Mouse (Mus musculus) hindbrain, embryonic 14.5 days (tissue): Measurements from ENCODE around the gene Gabrg3. TPM values are rescaled to one million over a fixed set of nuclear protein-coding genes. Genes with fewer than 3 reads are reported as not detected.
A peak's percentile ranks its signal among the peaks of the same experiment; 100 is the strongest.

Experiments
- ATAC-seq: fragments of 200-750 bp; cut with Nextera tagmentation; 2 replicates; pipeline ENCODE4 v1.8.0; 2017; ENCODE audit warnings: moderate number of reproducible peaks, mild to moderate bottlenecking, moderate TSS enrichment, moderate library complexity; ENCODE audit not compliant: low FRiP score
- DNase-seq: peaks from one replicate; pipeline ENCODE4 v3.0.0-alpha.2; 2015; ENCODE audit warnings: low spot score
- H3K27ac ChIP-seq: fragments of 300-500 bp; sonication (generic); 2 replicates; pipeline ENCODE4 v1.5.1; 2014; ENCODE audit warnings: mild to moderate bottlenecking, moderate library complexity
- H3K27me3 ChIP-seq: fragments of 300-500 bp; sonication (generic); 2 replicates; pipeline ENCODE4 v1.6.1; 2014; ENCODE audit warnings: mild to moderate bottlenecking, low read length, mixed read lengths; ENCODE audit not compliant: control insufficient read depth, insufficient read depth
- H3K36me3 ChIP-seq: fragments of 300-500 bp; sonication (generic); replicated peaks from 2 replicates; pipeline ENCODE4 v1.6.1; 2014; ENCODE audit not compliant: control insufficient read depth, insufficient read depth
- H3K4me1 ChIP-seq: fragments of 300-500 bp; sonication (generic); replicated peaks from 2 replicates; pipeline ENCODE4 v1.6.1; 2014; ENCODE audit warnings: antibody characterized with exemption, low read length, mixed read lengths; ENCODE audit not compliant: control insufficient read depth, insufficient read depth
- H3K4me2 ChIP-seq: fragments of 300-500 bp; sonication (generic); replicated peaks from 2 replicates; pipeline ENCODE4 v1.6.1; 2014; ENCODE audit warnings: mild to moderate bottlenecking, moderate library complexity
- H3K4me3 ChIP-seq: fragments of 300-500 bp; sonication (generic); replicated peaks from 2 replicates; pipeline ENCODE4 v1.5.1; 2014; ENCODE audit warnings: mild to moderate bottlenecking, low read length
- H3K9ac ChIP-seq: fragments of 300-500 bp; sonication (generic); 2 replicates; pipeline ENCODE4 v1.6.1; 2014
- H3K9me3 ChIP-seq: fragments of 300-500 bp; sonication (generic); 2 replicates; pipeline ENCODE4 v1.6.1; 2016; ENCODE audit warnings: low read length; ENCODE audit not compliant: control insufficient read depth
- WGBS: fragments of 180-500 bp; shearing (Covaris S2); extraction: QIAGEN DNeasy Blood & Tissue Kit; methylation state at CpG from one replicate; pipeline ENCODE4 v1.1.7; 2014; 5-methylcytosine and 5-hydroxymethylcytosine counted together
- polyA plus RNA-seq: library from polyadenylated mRNA; unstranded; fragments of >200 nt; fragmentation: Nextera tagmentation; extraction: Ambion mirVana; gene quantifications from 2 replicates; pipeline ENCODE4 v1.2.1, GENCODE M21; 2014

Gabrg3 gene
- polyA plus RNA-seq, 1 experiment from 2014 or later: 9.9 TPM

- Histone ChIP-seq H3K4me1 (no peaks in the 10 kb centered on the region), H3K4me3 (no peak overlapping the region), H3K27me3 (no peaks in the 10 kb centered on the region), H3K27ac (no peak overlapping the region; the same call in 1 of the 2 replicates), H3K36me3 (no peaks in the 10 kb centered on the region), H3K9me3 (no peaks in the 10 kb centered on the region), H3K9ac (no peak overlapping the region), H3K4me2 (no peak overlapping the region)
- ATAC-seq: no peak
- DNase-seq: peak; percentile 13
- 54% methylated on average over 10 of the region's 10 CpGs for WGBS
Observed at GRCm38 (mm10) chr7:56765612-56766445, 621.2 kb downstream of the Gabrg3 start.

- Histone ChIP-seq H3K4me1 (no peaks in the 10 kb centered on the region), H3K4me3 (no peak overlapping the region), H3K27me3 (no peaks in the 10 kb centered on the region), H3K4me2 (no peak overlapping the region), H3K9me3 (no peaks in the 10 kb centered on the region), H3K9ac (no peak overlapping the region), H3K27ac (no peak overlapping the region), H3K36me3 (no peaks in the 10 kb centered on the region)
- ATAC-seq (no peak), DNase-seq (no peak)
- 85% methylated on average over 6 of the region's 6 CpGs for WGBS
Observed at GRCm38 (mm10) chr7:56729225-56729624, 657.8 kb downstream of the Gabrg3 start.

Other genes starting within 250 kb of the Gabrg3 start
- gene Gabrb3, start 32.5 kb upstream of the Gabrg3 start, polyA plus RNA-seq: 74.4 and 83.1 TPM in 2 replicates
- 50.9 and 70.0 TPM in 2 replicates for gene Gabra5, start 122.9 kb upstream of the Gabrg3 start, polyA plus RNA-seq